Mouse (Mus musculus) embryo, embryonic 10 days (tissue): ENCODE data around the gene Olfr304.
A peak's percentile ranks its signal among the peaks of the same experiment; 100 is the strongest.
"Not testable (repeated sequence)": the region's sequence is repeated elsewhere in the genome, so short reads cannot be mapped to it uniquely, and the experiment has no call there.

Experiments used
- DNase-seq: peaks from one replicate; pipeline ENCODE4 v3.0.0-alpha.2; 2015; ENCODE audit warnings: low spot score

Olfr304 gene

GRCm38 (mm10) chr7:86386558-86386957, at the start of gene Olfr304:
Olfr304 (minus strand) TSS chr7:86386658.
- no peak for DNase-seq

DNA sequence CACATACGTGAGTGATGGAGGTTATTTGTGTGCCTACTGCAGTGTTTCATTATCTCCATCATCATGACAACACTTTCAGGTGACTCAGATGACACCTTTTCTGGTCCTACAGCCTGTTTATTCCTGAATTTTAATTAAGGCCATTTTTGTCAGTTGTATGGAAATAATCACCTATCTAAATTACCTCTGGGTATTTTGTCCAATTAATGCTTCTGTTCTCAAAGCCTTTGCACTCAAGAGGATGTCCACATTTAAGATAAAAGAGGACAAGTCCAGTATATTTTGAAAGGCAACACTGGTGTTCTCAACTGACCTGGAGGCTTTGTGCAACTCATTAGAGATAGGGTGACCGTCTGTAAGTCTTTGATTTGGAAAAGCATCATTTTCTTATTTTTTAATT, 17.1 kb upstream of the Olfr304 start, which contains the start of gene Olfr301:
Gene Olfr301, plus strand, starts transcription at position 301 of the 400 bp plus-strand sequence.
- DNase-seq: no peak

- DNase-seq: no peak
These were observed 11.2 kb upstream of the Olfr304 start, which contains the start of gene Olfr303 for GRCm38 (mm10) chr7:86397689-86398088. Olfr303 (minus strand) TSS chr7:86397789.

GRCm38 (mm10) chr7:86385769-86386168, 689 bp downstream of the Olfr304 start:
- DNase-seq: peak; percentile 4

DNA sequence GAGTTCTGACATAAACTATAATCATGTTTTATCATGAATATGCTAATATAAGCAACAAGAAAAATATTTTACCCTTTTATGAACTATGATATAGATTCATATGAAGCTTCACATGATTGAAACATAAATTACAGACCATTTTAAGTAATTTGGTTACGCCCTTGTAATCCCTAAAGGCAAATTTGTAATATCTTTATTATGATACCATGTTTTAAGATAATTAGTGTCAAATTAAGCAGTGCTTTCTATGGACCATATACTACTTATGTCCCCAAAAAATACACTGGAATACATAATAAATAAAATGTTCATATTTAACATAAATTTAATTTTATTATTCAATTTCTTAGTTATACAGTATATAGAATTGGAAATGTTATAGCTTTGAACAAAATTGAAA, 19.6 kb downstream of the Olfr304 start, which contains the start of gene Olfr305:
Gene Olfr305, minus strand, starts transcription at position 101 of the 400 bp plus-strand sequence.
- DNase-seq: no peak

GRCm38 (mm10) chr7:86346296-86346695, 40.2 kb downstream of the Olfr304 start:
- not testable (repeated sequence) for DNase-seq

GRCm38 (mm10) chr7:86344253-86344652, 42.2 kb downstream of the Olfr304 start:
- no peak for DNase-seq

DNA sequence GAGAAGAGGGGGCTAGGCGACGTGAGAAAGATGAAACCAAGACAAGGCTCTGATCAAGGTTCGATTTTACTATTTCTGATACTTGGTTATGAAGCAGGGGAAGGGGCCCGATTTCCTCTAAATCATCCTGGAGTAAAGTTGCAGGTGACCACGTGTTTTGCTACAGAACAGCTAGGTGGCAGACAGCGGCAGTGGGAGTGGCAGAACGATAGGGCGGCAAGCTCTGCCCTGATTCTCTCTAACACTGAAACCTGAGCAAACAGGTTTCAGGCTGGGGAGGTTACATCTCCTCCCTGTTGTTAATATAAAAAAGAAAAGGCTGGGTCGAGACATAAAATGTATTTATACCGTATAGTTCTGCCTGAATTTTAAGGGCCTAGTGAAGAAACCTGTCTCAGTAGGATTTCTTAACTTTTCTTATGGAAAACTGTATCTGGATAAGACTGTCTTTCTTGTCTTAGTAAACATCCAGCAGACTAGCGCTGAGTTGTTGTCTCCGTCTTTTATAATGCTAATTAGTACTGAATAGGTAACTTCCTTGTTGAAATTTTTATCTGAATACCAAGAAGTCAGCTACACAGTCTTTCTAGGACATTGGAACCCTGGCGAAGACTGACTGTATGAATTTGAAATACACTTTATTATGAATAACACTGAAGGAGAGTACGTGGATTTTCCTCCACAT, 43.4 kb downstream of the Olfr304 start:
- no peak for DNase-seq

DNA sequence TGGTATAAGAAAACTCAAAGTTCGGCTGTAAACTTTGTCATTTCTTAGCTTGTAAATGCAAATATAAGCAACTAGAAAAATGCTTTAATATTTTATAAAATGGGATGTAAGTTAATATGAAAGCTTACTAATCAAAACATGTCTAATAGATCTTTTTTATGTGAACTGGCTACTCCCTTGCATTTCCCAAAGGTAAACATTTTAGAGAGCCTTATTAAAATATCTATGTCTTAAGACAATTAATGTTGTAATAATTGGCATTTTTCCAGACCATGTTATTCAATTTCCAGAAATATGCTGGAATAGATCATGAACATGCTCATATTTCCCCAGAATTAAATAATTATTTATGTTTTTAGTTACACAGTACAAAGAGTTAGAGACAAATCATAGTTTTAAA, 49.0 kb downstream of the Olfr304 start, which contains the start of gene Olfr307:
Gene Olfr307, minus strand, starts transcription at position 101 of the 400 bp plus-strand sequence.
- DNase-seq: no peak
